Mouse (Mus musculus): ENCODE measurements around the gene Ehmt2. TPM values are rescaled to one million over a fixed set of nuclear protein-coding genes. Genes with fewer than 3 reads are reported as not detected.
"Not testable (repeated sequence)": the region's sequence is repeated elsewhere in the genome, so short reads cannot be mapped to it uniquely, and the experiment has no call there.

Ehmt2 gene
- polyA plus RNA-seq, 1 experiment from 2014 or later: 35.8 TPM

- Histone ChIP-seq H3K27me3 (replicated peaks; ENCODE audit: control insufficient read depth, insufficient read depth, low read length) (no peaks in the 10 kb centered on the region), H3K9me3 (ENCODE audit: control insufficient read depth) (no peaks in the 10 kb centered on the region), H3K9ac (ENCODE audit: low read depth, low read length) (no peak overlapping the region), H3K4me1 (replicated peaks; ENCODE audit: control insufficient read depth, insufficient read depth, low read length) (no peaks in the 10 kb centered on the region; the same call in 1 of the 2 replicates), H3K4me2 (replicated peaks; ENCODE audit: low read depth) (no peak overlapping the region), H3K4me3 (ENCODE audit: low read depth, low read length) (no peak overlapping the region), H3K27ac (ENCODE audit: low read depth, low read length) (no peak overlapping the region), H3K36me3 (ENCODE audit: control insufficient read depth, insufficient read depth) (0 out of 2 replicates have a peak, but pooled peaks cover under 1% of the 10 kb centered on the region)
- 96% methylated on average over 4 of the region's 4 CpGs for WGBS
- no peak for ATAC-seq
- no peak for TF ChIP-seq CTCF (IDR thresholded peaks at IDR 0.05; ENCODE audit: low read depth)
Measured at GRCm38 (mm10) chr17:34954831-34955230, 56.6 kb downstream of the Ehmt2 start.

DNA sequence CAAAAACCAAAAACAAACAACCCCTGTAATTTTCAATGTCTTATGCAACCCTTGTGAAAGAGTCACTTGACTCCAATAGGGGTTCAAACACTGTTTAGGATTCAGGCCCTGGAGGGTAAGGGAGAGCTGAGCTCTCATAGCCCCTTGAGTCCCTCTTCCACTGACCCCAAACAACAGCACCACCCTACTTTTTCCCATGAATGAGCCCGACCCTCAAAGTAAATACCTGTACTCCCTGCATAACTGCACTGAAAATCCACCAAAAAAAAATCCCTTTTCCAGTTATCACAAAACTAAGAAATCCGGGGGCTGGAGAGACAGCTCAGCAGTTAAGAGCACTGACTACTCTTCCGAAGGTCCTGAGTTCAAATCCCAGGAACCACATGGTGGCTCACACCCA lies 57.6 kb downstream of the Ehmt2 start:
- Histone ChIP-seq H3K9me3 (ENCODE audit: control insufficient read depth) (no peaks in the 10 kb centered on the region), H3K27me3 (replicated peaks; ENCODE audit: control insufficient read depth, insufficient read depth, low read length) (no peaks in the 10 kb centered on the region), H3K9ac (ENCODE audit: low read depth, low read length) (no peak overlapping the region), H3K27ac (ENCODE audit: low read depth, low read length) (no peak overlapping the region), H3K4me2 (replicated peaks; ENCODE audit: low read depth) (no peak overlapping the region), H3K4me1 (replicated peaks; ENCODE audit: control insufficient read depth, insufficient read depth, low read length) (no peaks in the 10 kb centered on the region), H3K4me3 (ENCODE audit: low read depth, low read length) (no peak overlapping the region), H3K36me3 (ENCODE audit: control insufficient read depth, insufficient read depth) (no peaks in the 10 kb centered on the region)
- TF ChIP-seq CTCF (IDR thresholded peaks at IDR 0.05; ENCODE audit: low read depth): no peak
- no peak for ATAC-seq
- WGBS: 77% methylated on average over 3 of the region's 3 CpGs

- WGBS: 49% methylated on average over 1 of the region's 1 CpGs
- TF ChIP-seq CTCF (IDR thresholded peaks at IDR 0.05; ENCODE audit: low read depth): peak; percentile 77
- Histone ChIP-seq H3K9me3 (ENCODE audit: control insufficient read depth) (no peaks in the 10 kb centered on the region), H3K4me2 (replicated peaks; ENCODE audit: low read depth) (no peak overlapping the region), H3K9ac (ENCODE audit: low read depth, low read length) (no peak overlapping the region), H3K27me3 (replicated peaks; ENCODE audit: control insufficient read depth, insufficient read depth, low read length) (no peaks in the 10 kb centered on the region), H3K36me3 (ENCODE audit: control insufficient read depth, insufficient read depth) (no peaks in the 10 kb centered on the region), H3K4me3 (ENCODE audit: low read depth, low read length) (no peak overlapping the region), H3K27ac (ENCODE audit: low read depth, low read length) (no peak overlapping the region), H3K4me1 (replicated peaks; ENCODE audit: control insufficient read depth, insufficient read depth, low read length) (0 out of 2 replicates have a peak, but pooled peaks cover 2% of the 10 kb centered on the region)
- ATAC-seq: no peak
Measured at GRCm38 (mm10) chr17:34956340-34956739, 58.1 kb downstream of the Ehmt2 start.

GRCm38 (mm10) chr17:34957291-34957690 lies 59.0 kb downstream of the Ehmt2 start:
- not testable (repeated sequence) for H3K27me3 ChIP-seq (replicated peaks; ENCODE audit: control insufficient read depth, insufficient read depth, low read length); H3K9me3 ChIP-seq (ENCODE audit: control insufficient read depth); H3K4me3 ChIP-seq (ENCODE audit: low read depth, low read length); H3K4me1 ChIP-seq (replicated peaks; ENCODE audit: control insufficient read depth, insufficient read depth, low read length); ATAC-seq; H3K9ac ChIP-seq (ENCODE audit: low read depth, low read length); H3K36me3 ChIP-seq (ENCODE audit: control insufficient read depth, insufficient read depth); H3K27ac ChIP-seq (ENCODE audit: low read depth, low read length)
- WGBS: 11% methylated on average over 35 of the region's 40 CpGs
- H3K4me2 ChIP-seq (replicated peaks; ENCODE audit: low read depth): peak overlapping the region; percentile 24; the same call in 1 of the 2 replicates

DNA sequence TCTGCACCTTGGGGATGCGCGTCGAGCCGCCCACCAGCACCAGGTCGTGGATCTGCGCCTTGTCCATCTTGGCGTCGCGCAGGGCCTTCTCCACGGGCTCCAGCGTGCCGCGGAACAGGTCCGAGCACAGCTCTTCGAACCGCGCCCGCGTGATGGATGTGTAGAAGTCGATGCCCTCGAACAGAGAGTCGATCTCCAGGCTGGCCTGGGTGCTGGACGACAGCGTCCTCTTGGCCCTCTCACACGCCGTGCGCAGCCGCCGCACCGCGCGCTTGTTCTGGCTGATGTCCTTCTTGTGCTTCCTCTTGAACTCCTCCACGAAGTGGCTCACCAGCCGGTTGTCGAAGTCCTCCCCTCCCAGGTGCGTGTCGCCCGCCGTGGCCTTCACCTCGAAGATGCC lies 59.7 kb downstream of the Ehmt2 start:
- not testable (repeated sequence) for H3K9ac ChIP-seq (ENCODE audit: low read depth, low read length); H3K4me1 ChIP-seq (replicated peaks; ENCODE audit: control insufficient read depth, insufficient read depth, low read length); H3K36me3 ChIP-seq (ENCODE audit: control insufficient read depth, insufficient read depth); H3K4me2 ChIP-seq (replicated peaks; ENCODE audit: low read depth); ATAC-seq; H3K27ac ChIP-seq (ENCODE audit: low read depth, low read length); H3K4me3 ChIP-seq (ENCODE audit: low read depth, low read length); H3K9me3 ChIP-seq (ENCODE audit: control insufficient read depth); H3K27me3 ChIP-seq (replicated peaks; ENCODE audit: control insufficient read depth, insufficient read depth, low read length)
- WGBS: 24% methylated on average over 26 of the region's 40 CpGs

- H3K27me3 ChIP-seq (replicated peaks; ENCODE audit: control insufficient read depth, insufficient read depth, low read length); H3K9ac ChIP-seq (ENCODE audit: low read depth, low read length); H3K4me1 ChIP-seq (replicated peaks; ENCODE audit: control insufficient read depth, insufficient read depth, low read length); H3K27ac ChIP-seq (ENCODE audit: low read depth, low read length); H3K9me3 ChIP-seq (ENCODE audit: control insufficient read depth); H3K36me3 ChIP-seq (ENCODE audit: control insufficient read depth, insufficient read depth): not testable (repeated sequence)
- Histone ChIP-seq H3K4me2 (replicated peaks; ENCODE audit: low read depth) (peak overlapping the region; percentile 75), H3K4me3 (ENCODE audit: low read depth, low read length) (peak overlapping the region; percentile 42)
- WGBS: 0% methylated on average over 21 of the region's 47 CpGs
- ATAC-seq: peak; percentile 28
Measured at GRCm38 (mm10) chr17:34958734-34959129, 60.5 kb downstream of the Ehmt2 start.

GRCm38 (mm10) chr17:34959130-34959778 lies 61.0 kb downstream of the Ehmt2 start, which contains the start of gene Hspa1b:
Hspa1b (minus strand) TSS chr17:34959238.
- WGBS: under 1% methylated on average over 26 of the region's 32 CpGs
- peak within 1 kb of the TSS; percentile 42 for H3K4me3 ChIP-seq (ENCODE audit: low read depth, low read length)
- H3K4me2 ChIP-seq (replicated peaks; ENCODE audit: low read depth): peak within 1 kb of the TSS; percentile 75
- peak within 1 kb of the TSS; percentile 89 for H3K27ac ChIP-seq (ENCODE audit: low read depth, low read length)
- H3K4me1 ChIP-seq (replicated peaks; ENCODE audit: control insufficient read depth, insufficient read depth, low read length); H3K27me3 ChIP-seq (replicated peaks; ENCODE audit: control insufficient read depth, insufficient read depth, low read length); H3K9me3 ChIP-seq (ENCODE audit: control insufficient read depth); H3K36me3 ChIP-seq (ENCODE audit: control insufficient read depth, insufficient read depth): not testable (repeated sequence)
- H3K9ac ChIP-seq (ENCODE audit: low read depth, low read length): peak within 1 kb of the TSS; percentile 55
- ATAC-seq: peak; percentile 93
